In the genomic region with DNA sequence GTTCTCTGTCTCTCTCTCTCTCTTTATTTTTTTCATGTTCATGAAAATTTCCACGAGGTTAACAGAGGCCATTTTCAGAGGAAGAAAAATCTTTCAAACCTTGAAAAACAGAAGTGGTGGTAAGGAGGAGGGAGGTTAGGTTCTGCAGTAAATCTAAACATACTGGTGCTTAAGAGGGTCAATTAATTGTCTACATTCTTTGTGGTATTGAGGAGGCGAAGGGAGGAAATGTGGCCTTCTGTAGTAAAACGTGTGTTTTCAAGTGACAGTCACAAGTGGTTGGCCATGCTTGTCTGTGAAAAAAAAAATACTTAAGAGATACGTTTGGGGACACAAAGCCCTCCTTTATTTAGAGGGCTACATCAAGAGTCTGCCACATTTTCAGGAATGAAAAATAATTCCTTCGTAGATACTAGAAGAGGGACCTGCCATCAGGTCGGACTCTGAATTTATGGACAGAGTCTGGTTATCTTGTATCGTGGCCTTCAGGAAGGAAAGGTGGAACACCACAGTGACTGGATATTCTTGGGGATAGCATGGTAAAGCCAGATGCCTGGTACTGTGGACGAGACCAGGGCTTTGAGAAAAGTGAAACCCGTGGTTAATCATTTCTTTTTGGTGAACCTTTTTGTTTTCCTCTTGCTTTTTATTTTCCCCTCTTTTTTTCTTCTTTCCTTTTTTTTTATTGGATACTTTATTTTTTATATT, we compare ENCODE assay signal across 21 mouse cellular contexts.
A peak's percentile ranks its signal among the peaks of the same experiment; 100 is the strongest.
DNase-seq lines count a peak whose midpoint lies in the region; ATAC-seq and TF ChIP-seq lines count a peak whose summit lies in the region.
"Had no signal": no experiment of that assay in that cellular context is flagged by ENCODE, and none has a peak within 500 bp of the region (broad histone marks: within the 10 kb centered on the region; RNA-seq: fewer than 3 reads in every experiment).

No protein-coding gene starts in this region.

- DNase-seq in intestine, embryonic 14.5 days (ENCODE audit: low spot score) = no peak
- no peak for DNase-seq in kidney, adult 9 months
- peak; percentile 83 for DNase-seq in kidney, postnatal 0 days (ENCODE audit: low spot score)
- DNase-seq in kidney, postnatal 10 days = no peak
- no peak for DNase-seq in cerebellum, adult 18-20 months
- DNase-seq: adrenal gland, adult 2 months; adrenal gland, postnatal 10 days; adrenal gland, postnatal 25 days; cerebellum, adult 11 months; cerebellum, adult 2 months; cerebellum, adult 9-11 months; cerebellum, postnatal 14 days; cerebellum, postnatal 36 days; forebrain, postnatal 0 days had no signal

- TF ChIP-seq CTCF in kidney, postnatal 0 days (IDR thresholded peaks at IDR 0.05; ENCODE audit: low read depth) = no peak

- H3K36me3 ChIP-seq in intestine, embryonic 14.5 days (ENCODE audit: control insufficient read depth, insufficient read depth, low read length) = no peaks in the 10 kb centered on the region
- H3K36me3 ChIP-seq in intestine, embryonic 16.5 days (ENCODE audit: control insufficient read depth, insufficient read depth, low read length) = no peaks in the 10 kb centered on the region
- H3K36me3 ChIP-seq in kidney, embryonic 15.5 days = 0 out of 2 replicates have a peak, but pooled peaks cover 11% of the 10 kb centered on the region
- H3K36me3 ChIP-seq in kidney, postnatal 0 days (ENCODE audit: insufficient read depth, low read length) = no peaks in the 10 kb centered on the region
- H3K36me3 ChIP-seq: embryonic facial prominence, embryonic 10.5 days; embryonic facial prominence, embryonic 12.5 days had no signal

- WGBS in intestine, embryonic 14.5 days = 47% methylated on average over 9 of the region's 9 CpGs
- WGBS in intestine, embryonic 16.5 days = 61% methylated on average over 9 of the region's 9 CpGs
- 18% methylated on average over 9 of the region's 9 CpGs for WGBS in kidney, embryonic 15.5 days
- 24% methylated on average over 9 of the region's 9 CpGs for WGBS in kidney, postnatal 0 days

- no peak overlapping the region for H3K9ac ChIP-seq in intestine, embryonic 14.5 days (ENCODE audit: low read length)
- H3K9ac ChIP-seq in intestine, embryonic 16.5 days (ENCODE audit: low read depth, low read length) = no peak overlapping the region
- H3K9ac ChIP-seq in kidney, embryonic 15.5 days = no peak overlapping the region
- no peak overlapping the region for H3K9ac ChIP-seq in kidney, postnatal 0 days (ENCODE audit: low read depth, low read length)
- H3K9ac ChIP-seq: embryonic facial prominence, embryonic 12.5 days; forebrain, embryonic 13.5 days; forebrain, embryonic 15.5 days; forebrain, postnatal 0 days had no signal

- H3K9me3 ChIP-seq in intestine, embryonic 14.5 days (ENCODE audit: control insufficient read depth, low read length) = peaks cover 5% of the 10 kb centered on the region; the same call in 1 of the 2 replicates
- H3K9me3 ChIP-seq in intestine, embryonic 16.5 days (ENCODE audit: control insufficient read depth, low read length) = no peaks in the 10 kb centered on the region
- H3K9me3 ChIP-seq in kidney, embryonic 15.5 days (replicated peaks) = 0 out of 2 replicates have a peak, but pooled peaks cover 4% of the 10 kb centered on the region
- H3K9me3 ChIP-seq in kidney, postnatal 0 days (replicated peaks; ENCODE audit: low read length) = 0 out of 2 replicates have a peak, but pooled peaks cover 5% of the 10 kb centered on the region
- H3K9me3 ChIP-seq: embryonic facial prominence, embryonic 12.5 days; forebrain, embryonic 13.5 days; forebrain, embryonic 15.5 days had no signal

- H3K4me2 ChIP-seq in intestine, embryonic 14.5 days (ENCODE audit: low read length) = no peak overlapping the region
- no peak overlapping the region for H3K4me2 ChIP-seq in intestine, embryonic 16.5 days (ENCODE audit: low read depth, low read length)
- H3K4me2 ChIP-seq in kidney, embryonic 15.5 days = no peak overlapping the region
- H3K4me2 ChIP-seq in kidney, postnatal 0 days (ENCODE audit: low read length) = no peak overlapping the region
- H3K4me2 ChIP-seq: embryonic facial prominence, embryonic 12.5 days; forebrain, embryonic 13.5 days; forebrain, embryonic 15.5 days had no signal

- H3K4me1 ChIP-seq in intestine, embryonic 14.5 days (replicated peaks; ENCODE audit: control insufficient read depth, insufficient read depth, low read length) = no peaks in the 10 kb centered on the region
- H3K4me1 ChIP-seq in intestine, embryonic 16.5 days (ENCODE audit: control insufficient read depth, insufficient read depth, low read length) = no peaks in the 10 kb centered on the region
- peaks cover 21% of the 10 kb centered on the region for H3K4me1 ChIP-seq in kidney, embryonic 15.5 days
- no peaks in the 10 kb centered on the region for H3K4me1 ChIP-seq in kidney, postnatal 0 days (replicated peaks; ENCODE audit: insufficient read depth, low read length)
- H3K4me1 ChIP-seq: embryonic facial prominence, embryonic 10.5 days; forebrain, embryonic 13.5 days; forebrain, embryonic 15.5 days had no signal

- H3K4me3 ChIP-seq in intestine, embryonic 14.5 days (ENCODE audit: low read depth, low read length) = no peak overlapping the region
- H3K4me3 ChIP-seq in intestine, embryonic 16.5 days (ENCODE audit: low read length) = no peak overlapping the region
- H3K4me3 ChIP-seq in kidney, embryonic 15.5 days (replicated peaks) = no peak overlapping the region
- no peak overlapping the region for H3K4me3 ChIP-seq in kidney, postnatal 0 days (replicated peaks; ENCODE audit: low read depth, low read length)
- H3K4me3 ChIP-seq: embryonic facial prominence, embryonic 10.5 days; embryonic facial prominence, embryonic 12.5 days; forebrain, embryonic 13.5 days; forebrain, embryonic 15.5 days had no signal

- H3K27me3 ChIP-seq in intestine, embryonic 14.5 days (replicated peaks; ENCODE audit: control insufficient read depth, insufficient read depth, low read length) = no peaks in the 10 kb centered on the region
- no peaks in the 10 kb centered on the region for H3K27me3 ChIP-seq in intestine, embryonic 16.5 days (replicated peaks; ENCODE audit: control insufficient read depth, insufficient read depth, low read length)
- no peaks in the 10 kb centered on the region for H3K27me3 ChIP-seq in kidney, embryonic 15.5 days
- H3K27me3 ChIP-seq in kidney, postnatal 0 days (ENCODE audit: insufficient read depth, low read length) = no peaks in the 10 kb centered on the region
- H3K27me3 ChIP-seq: forebrain, embryonic 13.5 days; forebrain, embryonic 15.5 days had no signal

- ATAC-seq in intestine, embryonic 14.5 days (replicated peaks; ENCODE audit: low FRiP score, low TSS enrichment, low read depth) = no peak
- no peak for ATAC-seq in intestine, embryonic 16.5 days
- ATAC-seq in kidney, embryonic 15.5 days (replicated peaks; ENCODE audit: low FRiP score) = peak; percentile 71
- peak; percentile 60 for ATAC-seq in kidney, postnatal 0 days (replicated peaks; ENCODE audit: low FRiP score, low read depth)
- ATAC-seq in hematopoietic stem cell, adult 5-6 weeks (replicated peaks in 1 of 2; ENCODE audit: insufficient read depth in 1 of 2, low FRiP score in 2 of 2, low TSS enrichment in 1 of 2, low read depth in 1 of 2, poor library complexity in 2 of 2, severe bottlenecking in 2 of 2) = peak; percentile 66 to 68
- ATAC-seq: forebrain, embryonic 13.5 days; forebrain, embryonic 15.5 days; forebrain, postnatal 0 days had no signal

- H3K27ac ChIP-seq in intestine, embryonic 14.5 days (ENCODE audit: low read depth) = 0 out of 2 replicates have a peak overlapping the region, but pooled peaks have one; percentile 43
- H3K27ac ChIP-seq in intestine, embryonic 16.5 days (ENCODE audit: low read length) = no peak overlapping the region
- H3K27ac ChIP-seq in kidney, embryonic 15.5 days = peak overlapping the region; percentile 78
- H3K27ac ChIP-seq in kidney, postnatal 0 days = peak overlapping the region; percentile 58
- H3K27ac ChIP-seq: embryonic facial prominence, embryonic 10.5 days; embryonic facial prominence, embryonic 12.5 days; forebrain, embryonic 13.5 days; forebrain, embryonic 15.5 days had no signal

Comparison
In these comparisons a context has a peak if more than half of its experiments do, and no peak if none do; other contexts are left out.
1. ATAC-seq: peak in kidney, embryonic 15.5 days (single experiment), kidney, postnatal 0 days (single experiment) and hematopoietic stem cell, adult 5-6 weeks (2 of 2); none in intestine, embryonic 14.5 days (single experiment) and intestine, embryonic 16.5 days (single experiment).